Mouse (Mus musculus) thymus, adult 2 months (tissue): ENCODE measurements around the gene Tex19.1.

Experiments
- CTCF ChIP-seq: fragments of 200-500 bp; IDR thresholded peaks from 2 replicates; pipeline ENCODE4 v1.5.1; 2012; ENCODE audit warnings: mild to moderate bottlenecking, control low read depth, low read length, moderate library complexity, borderline replicate concordance; ENCODE audit not compliant: control insufficient read depth, poor library complexity, insufficient read depth; ENCODE audit errors: extremely low read depth
- POLR2A ChIP-seq: fragments of 200-500 bp; IDR thresholded peaks from 2 replicates; pipeline ENCODE4 v1.6.1; 2012; ENCODE audit warnings: mild to moderate bottlenecking, low read length, control low read depth, moderate library complexity; ENCODE audit not compliant: control insufficient read depth, poor library complexity, insufficient read depth; ENCODE audit errors: extremely low read depth

- TF ChIP-seq CTCF (no peak), POLR2A (no peak)
Observed at GRCm38 (mm10) chr11:121148193-121148592, 2.2 kb downstream of the Tex19.1 start.
